Mouse (Mus musculus) embryonic fibroblast, embryonic 13.5 days (primary cell): Measurements from ENCODE around the gene Mrps24.

ENCODE experiments used
- CTCF ChIP-seq: IDR thresholded peaks from 2 replicates; pipeline ENCODE4 v1.5.1; 2011; ENCODE audit warnings: mild to moderate bottlenecking, control low read depth, low read length, moderate library complexity, borderline replicate concordance; ENCODE audit not compliant: insufficient read depth
- POLR2A ChIP-seq: IDR thresholded peaks from 2 replicates; pipeline ENCODE4 v1.6.1; 2011; ENCODE audit warnings: low read depth, mild to moderate bottlenecking, control low read depth, low read length, moderate library complexity

DNA sequence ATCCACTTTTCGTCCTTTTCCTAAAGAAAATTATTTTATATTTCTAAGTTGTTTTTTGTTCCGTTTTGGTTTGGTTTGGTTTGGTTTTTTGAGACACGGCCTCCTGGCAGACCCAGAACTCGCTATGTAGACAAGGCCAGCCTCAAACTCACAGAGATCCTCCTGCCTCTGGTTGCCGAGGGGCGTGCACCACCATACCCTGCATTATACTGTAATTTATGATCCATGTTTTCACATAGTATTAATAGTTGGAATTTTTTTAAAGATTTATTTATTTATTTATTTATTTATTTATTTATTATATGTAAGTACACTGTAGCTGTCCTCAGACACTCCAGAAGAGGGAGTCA, 47.1 kb upstream of the Mrps24 start:
- TF ChIP-seq CTCF (no peak), POLR2A (no peak)
